Mouse (Mus musculus) testis, adult 2 months (tissue): ENCODE measurements around the gene Olfr644. TPM values are rescaled to one million over a fixed set of nuclear protein-coding genes. Genes with fewer than 3 reads are reported as not detected.

ENCODE experiments used
- H3K27ac ChIP-seq: fragments of 200-500 bp; 2 replicates; pipeline ENCODE4 v1.5.1; 2012; ENCODE audit warnings: low read depth, low read length; ENCODE audit not compliant: control insufficient read depth, insufficient read depth
- H3K27me3 ChIP-seq: fragments of 200-500 bp; 2 replicates; pipeline ENCODE4 v1.6.1; 2012; ENCODE audit warnings: mild to moderate bottlenecking, low read length, moderate library complexity; ENCODE audit not compliant: control insufficient read depth, insufficient read depth
- H3K36me3 ChIP-seq: fragments of 200-500 bp; 2 replicates; pipeline ENCODE4 v1.6.1; 2012; ENCODE audit warnings: mild to moderate bottlenecking, low read length; ENCODE audit not compliant: control insufficient read depth, insufficient read depth
- H3K4me1 ChIP-seq: fragments of 200-500 bp; 2 replicates; pipeline ENCODE4 v1.6.1; 2012; ENCODE audit warnings: low read length; ENCODE audit not compliant: control insufficient read depth, insufficient read depth
- H3K4me3 ChIP-seq: fragments of 200-500 bp; 2 replicates; pipeline ENCODE4 v1.5.1; 2012; ENCODE audit warnings: low read depth, mild to moderate bottlenecking, low read length, moderate library complexity, mixed read lengths; ENCODE audit not compliant: control insufficient read depth
- CTCF ChIP-seq: fragments of 200-500 bp; IDR thresholded peaks from 2 replicates; pipeline ENCODE4 v1.5.1; 2012; ENCODE audit warnings: low read depth, mild to moderate bottlenecking, inconsistent platforms, low read length, moderate library complexity; ENCODE audit not compliant: control insufficient read depth, insufficient read depth, insufficient replicate concordance
- POLR2A ChIP-seq: fragments of 200-500 bp; IDR thresholded peaks from 2 replicates; pipeline ENCODE4 v1.6.1; 2012; ENCODE audit warnings: low read depth, mild to moderate bottlenecking, inconsistent platforms, low read length, moderate library complexity; ENCODE audit not compliant: control insufficient read depth
- polyA plus RNA-seq: library from polyadenylated mRNA; depleted of rRNA; stranded (reverse); fragments of >200 nt; gene quantifications from 2 replicates; pipeline ENCODE4 v1.2.3, GENCODE M21; 2012; rRNA removed

Olfr644 gene
- polyA plus RNA-seq, 1 experiment, result 0.12 TPM

- H3K27me3 ChIP-seq, result no peaks in the 10 kb centered on the region
- no peak overlapping the region for H3K4me3 ChIP-seq
- TF ChIP-seq CTCF (no peak), POLR2A (no peak)
- H3K27ac ChIP-seq, result no peak overlapping the region
- H3K4me1 ChIP-seq, result no peaks in the 10 kb centered on the region
- no peaks in the 10 kb centered on the region for H3K36me3 ChIP-seq
These were observed 20.9 kb downstream of the Olfr644 start for GRCm38 (mm10) chr7:104050745-104051144.

DNA sequence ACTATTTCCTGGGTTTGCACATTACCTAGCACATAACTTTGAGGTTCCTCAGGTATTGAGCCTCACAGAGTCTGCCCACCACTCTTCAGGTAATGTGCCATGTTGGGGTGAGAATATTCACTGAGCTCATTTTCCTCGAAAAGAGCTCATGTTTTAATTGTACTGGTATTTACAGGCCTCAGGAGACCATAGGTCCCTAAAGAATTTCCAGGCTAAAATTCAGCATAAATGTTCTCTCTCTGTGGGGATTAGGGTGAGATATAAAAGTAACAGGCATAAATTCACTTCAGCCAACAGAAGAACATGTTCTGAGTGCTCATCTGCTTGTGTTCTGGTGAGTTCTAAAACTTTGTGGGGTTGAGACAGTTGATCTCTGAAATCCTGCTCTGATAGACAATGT, 36.5 kb downstream of the Olfr644 start, which contains the start of gene Olfr641:
Olfr641 (plus strand) TSS at position 301 of the 400 bp plus-strand sequence.
- TF ChIP-seq POLR2A (no peak), CTCF (no peak)
- H3K36me3 ChIP-seq, result no peaks in the 10 kb centered on the region
- no peak within 1 kb of the TSS for H3K4me3 ChIP-seq
- H3K27me3 ChIP-seq, result no peaks in the 10 kb centered on the region
- H3K27ac ChIP-seq, result no peak within 1 kb of the TSS
- H3K4me1 ChIP-seq, result no peaks in the 10 kb centered on the region

DNA sequence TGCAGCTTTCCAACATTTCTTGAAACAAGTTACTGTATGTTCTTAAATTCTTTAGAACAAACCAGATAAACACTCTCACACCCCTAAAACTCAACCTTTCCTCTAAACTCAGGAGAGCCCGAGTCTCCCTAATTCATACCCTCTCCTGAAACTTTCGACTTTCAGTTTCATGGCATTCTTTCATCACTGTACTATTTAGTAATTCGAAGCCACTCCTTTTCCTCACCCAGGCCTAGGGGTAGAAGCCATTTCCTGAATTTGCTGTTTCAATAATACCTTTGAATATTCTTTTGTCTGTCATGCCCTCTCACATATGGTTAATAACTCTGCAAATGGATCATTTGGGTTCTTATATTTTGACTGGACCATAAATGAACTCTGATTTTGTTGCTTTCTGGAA, 44.7 kb downstream of the Olfr644 start:
- H3K4me3 ChIP-seq, result no peak overlapping the region
- no peak for TF ChIP-seq POLR2A
- TF ChIP-seq CTCF, result no peak
- H3K4me1 ChIP-seq, result no peaks in the 10 kb centered on the region
- H3K36me3 ChIP-seq, result no peaks in the 10 kb centered on the region
- no peaks in the 10 kb centered on the region for H3K27me3 ChIP-seq
- H3K27ac ChIP-seq, result no peak overlapping the region

DNA sequence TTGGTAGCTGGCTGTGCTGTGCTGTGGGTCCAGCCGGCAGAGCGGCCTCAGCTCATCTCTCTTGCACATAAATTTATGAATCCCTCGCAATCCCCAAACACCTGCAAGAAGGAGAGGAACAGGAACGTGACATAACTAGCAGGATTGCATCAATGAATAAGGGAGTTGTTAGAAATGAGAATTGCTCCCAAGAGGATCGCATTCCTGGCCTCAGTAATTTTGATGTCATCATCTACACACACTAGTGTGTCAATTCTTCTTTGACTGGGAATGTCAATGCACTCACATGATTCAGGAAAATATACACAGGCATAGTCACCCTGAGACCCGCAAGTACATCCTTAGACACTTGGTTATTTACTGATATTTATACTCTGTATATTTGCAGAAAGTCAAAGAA, 46.2 kb downstream of the Olfr644 start, which contains the start of gene Olfr640:
Olfr640 (minus strand) TSS at position 101 of the 400 bp plus-strand sequence.
- Histone ChIP-seq H3K4me1 (no peaks in the 10 kb centered on the region), H3K27me3 (no peaks in the 10 kb centered on the region), H3K27ac (no peak within 1 kb of the TSS), H3K36me3 (no peaks in the 10 kb centered on the region), H3K4me3 (no peak within 1 kb of the TSS)
- TF ChIP-seq CTCF, result no peak
- TF ChIP-seq POLR2A, result no peak

GRCm38 (mm10) chr7:104021651-104022050, 50.0 kb downstream of the Olfr644 start:
- Histone ChIP-seq H3K4me3 (no peak overlapping the region), H3K36me3 (no peaks in the 10 kb centered on the region), H3K27ac (no peak overlapping the region), H3K27me3 (no peaks in the 10 kb centered on the region), H3K4me1 (no peaks in the 10 kb centered on the region)
- no peak for TF ChIP-seq POLR2A
- no peak for TF ChIP-seq CTCF

DNA sequence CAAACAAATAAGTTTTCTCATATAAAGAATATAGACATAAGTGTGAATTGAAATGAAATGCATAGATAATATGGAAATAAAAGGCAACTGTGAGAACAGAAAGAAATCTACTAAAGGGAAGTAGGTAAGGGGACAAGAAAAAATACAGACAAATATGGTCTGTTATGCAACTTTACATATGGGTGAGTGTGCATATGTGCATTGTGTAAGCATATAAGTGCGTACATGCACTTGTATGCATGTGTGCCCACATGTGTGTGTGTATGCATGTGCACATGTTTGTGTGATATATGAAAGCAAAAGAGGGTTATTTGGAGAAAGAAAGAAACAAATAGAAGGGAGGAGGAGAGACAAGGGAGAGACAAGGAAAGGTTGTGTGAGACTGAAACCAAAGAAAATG, 52.7 kb downstream of the Olfr644 start:
- Histone ChIP-seq H3K4me1 (no peaks in the 10 kb centered on the region), H3K27me3 (no peaks in the 10 kb centered on the region), H3K36me3 (no peaks in the 10 kb centered on the region), H3K4me3 (no peak overlapping the region), H3K27ac (no peak overlapping the region)
- no peak for TF ChIP-seq CTCF

DNA sequence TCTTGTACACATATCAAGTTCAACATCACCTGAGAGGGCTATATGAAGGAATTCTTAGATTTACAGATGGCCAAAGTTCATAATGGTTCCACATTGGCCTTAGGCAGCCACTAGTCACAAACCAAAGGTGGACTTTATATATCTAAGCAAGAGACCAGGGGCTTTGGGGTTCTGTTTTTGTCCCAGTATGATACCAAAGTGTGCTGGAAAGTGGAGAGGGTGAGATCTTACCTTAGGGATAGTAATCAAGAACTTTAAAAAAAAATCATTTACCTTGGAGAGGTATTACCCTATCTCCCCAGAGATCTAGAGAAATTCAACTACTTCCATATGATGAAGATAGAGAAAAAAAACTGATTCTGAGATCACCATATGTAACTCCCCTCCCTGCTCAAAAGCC, 54.5 kb downstream of the Olfr644 start, which contains the start of gene Olfr639:
Olfr639 (minus strand) TSS at position 101 of the 400 bp plus-strand sequence.
- TF ChIP-seq CTCF, result no peak
- no peak for TF ChIP-seq POLR2A
- no peaks in the 10 kb centered on the region for H3K36me3 ChIP-seq
- no peaks in the 10 kb centered on the region for H3K27me3 ChIP-seq
- no peaks in the 10 kb centered on the region for H3K4me1 ChIP-seq
- H3K27ac ChIP-seq, result no peak within 1 kb of the TSS
- no peak within 1 kb of the TSS for H3K4me3 ChIP-seq

Other genes with a start within 250 kb of the Olfr644 start
- gene Hbb-bs, start 243.8 kb downstream of the Olfr644 start, polyA plus RNA-seq, result 78.9 and 88.8 TPM in 2 replicates
- not detected in 2 replicates for gene Hbb-bh2, start 231.3 kb downstream of the Olfr644 start, polyA plus RNA-seq
- not detected in 2 replicates for gene Hbb-bh1, start 228.7 kb downstream of the Olfr644 start, polyA plus RNA-seq
- gene Hbb-y, start 218.7 kb downstream of the Olfr644 start, polyA plus RNA-seq, result 0.19 and 0.26 TPM in 2 replicates
- not detected in 2 replicates for gene Olfr66, start 185.6 kb downstream of the Olfr644 start, polyA plus RNA-seq
- gene Olfr64, start 177.4 kb downstream of the Olfr644 start, polyA plus RNA-seq, result not detected in 2 replicates
- not detected in 2 replicates for gene Olfr65, start 168.4 kb downstream of the Olfr644 start, polyA plus RNA-seq
- gene Olfr631, start 143.0 kb downstream of the Olfr644 start, polyA plus RNA-seq, result not detected in 2 replicates
- gene Olfr632, start 137.5 kb downstream of the Olfr644 start, polyA plus RNA-seq, result not detected in 2 replicates
- gene Olfr633, start 127.4 kb downstream of the Olfr644 start, polyA plus RNA-seq, result not detected in 2 replicates
- gene Olfr635, start 100.7 kb downstream of the Olfr644 start, polyA plus RNA-seq, result not detected in 2 replicates
- not detected in 2 replicates for gene Olfr638, start 73.1 kb downstream of the Olfr644 start, polyA plus RNA-seq
- not detected in 2 replicates for gene Olfr639, start 54.6 kb downstream of the Olfr644 start, polyA plus RNA-seq
- gene Olfr640, start 46.3 kb downstream of the Olfr644 start, polyA plus RNA-seq, result 0.07 TPM in 1 of 2 replicates, not detected in the other
- 0.15 TPM in 1 of 2 replicates, not detected in the other for gene Olfr641, start 36.4 kb downstream of the Olfr644 start, polyA plus RNA-seq
- 0.53 TPM in 1 of 2 replicates, not detected in the other for gene Olfr642, start 19.2 kb downstream of the Olfr644 start, polyA plus RNA-seq
- 0.80 and 0.89 TPM in 2 replicates for gene 4930516K23Rik, start 10.4 kb downstream of the Olfr644 start, polyA plus RNA-seq
- 0.02 TPM in 1 of 2 replicates, not detected in the other for gene Olfr645, start 13.6 kb upstream of the Olfr644 start, polyA plus RNA-seq
- gene Olfr646, start 33.0 kb upstream of the Olfr644 start, polyA plus RNA-seq, result not detected in 2 replicates
- 101 and 104 TPM in 2 replicates for gene Ubqln5, start 58.0 kb upstream of the Olfr644 start, polyA plus RNA-seq
- gene Olfr643, start 65.5 kb upstream of the Olfr644 start, polyA plus RNA-seq, result 0.17 and 0.51 TPM in 2 replicates
- gene Ubqln3, start 71.4 kb upstream of the Olfr644 start, polyA plus RNA-seq, result 434 and 492 TPM in 2 replicates
- 257 and 316 TPM in 2 replicates for gene Ubqlnl, start 78.7 kb upstream of the Olfr644 start, polyA plus RNA-seq
- not detected in 2 replicates for gene Olfm5, start 93.0 kb upstream of the Olfr644 start, polyA plus RNA-seq
- 0.07 and 0.09 TPM in 2 replicates for gene Olfr648, start 111.5 kb upstream of the Olfr644 start, polyA plus RNA-seq
- gene Olfr649, start 124.1 kb upstream of the Olfr644 start, polyA plus RNA-seq, result not detected in 2 replicates
- gene Trim6, start 146.9 kb upstream of the Olfr644 start, polyA plus RNA-seq, result 1.9 and 2.4 TPM in 2 replicates
- 1.0 and 1.2 TPM in 2 replicates for gene Trim34a, start 172.6 kb upstream of the Olfr644 start, polyA plus RNA-seq
- gene Trim5, start 216.2 kb upstream of the Olfr644 start, polyA plus RNA-seq, result 0.11 and 0.16 TPM in 2 replicates
- gene Trim12a, start 243.6 kb upstream of the Olfr644 start, polyA plus RNA-seq, result 0.54 and 1.1 TPM in 2 replicates